Comparison of ENCODE assay signal across 8 mouse cellular contexts in the genomic region with DNA sequence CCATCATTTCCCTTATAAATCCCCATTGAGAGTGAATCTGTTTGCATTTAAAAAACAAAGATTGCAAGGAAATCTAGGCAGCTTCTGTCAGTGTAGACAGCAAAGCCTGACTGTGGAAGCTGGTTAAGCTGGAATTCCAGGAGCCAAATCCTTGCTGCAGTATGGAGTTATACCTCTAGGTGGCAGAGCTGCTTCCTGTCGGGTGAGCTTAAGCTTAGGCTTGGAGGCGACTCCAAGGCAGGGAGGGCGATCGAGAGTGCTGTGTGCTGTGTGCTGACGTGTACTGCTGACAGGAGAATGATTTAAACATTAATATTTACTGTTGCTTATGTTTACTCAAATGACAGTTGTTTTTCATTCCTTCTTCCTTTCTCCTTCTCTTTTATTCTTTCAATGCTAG.
DNase-seq lines count a peak whose midpoint lies in the region.

No protein-coding gene starts in this region.

- intact Hi-C loops in heart, postnatal 10 days (cut with DNase I): loop anchor here (5.0 kb wide), 2 partner anchors 45 to 215 kb away; no protein-coding TSS in a partner anchor

- DNase-seq in right cerebral cortex, adult 18-20 months: peak; percentile 83
- no peak for DNase-seq in right cerebral cortex, postnatal 25 days
- DNase-seq in ZHBTc4 (ENCODE audit: low read depth, low spot score): peak; percentile 91
- DNase-seq in cerebellum, postnatal 4 days (ENCODE audit: low spot score in 2 of 2): peak; percentile 57 to 79
- DNase-seq in heart, postnatal 10 days: peak; percentile 82 to 89
- peak; percentile 80 to 88 for DNase-seq in layer of hippocampus, postnatal 14 days (ENCODE audit: low spot score in 2 of 2)
- DNase-seq in lung, postnatal 36 days: peak; percentile 93
- DNase-seq in urinary bladder, postnatal 4 days (ENCODE audit: low spot score in 2 of 2): peak; percentile 34 to 71
